ENCODE assay signal across 9 mouse cellular contexts in genomic region chr5:133310979-133311890, GRCm38 (mm10).
DNase-seq lines count a peak whose midpoint lies in the region; ATAC-seq and TF ChIP-seq lines count a peak whose summit lies in the region.
"Had no signal": no experiment of that assay in that cellular context is flagged by ENCODE, and none has a peak within 500 bp of the region (broad histone marks: within the 10 kb centered on the region; RNA-seq: fewer than 3 reads in every experiment).

No protein-coding gene starts in this region.

- DNase-seq in cerebellum, adult 11-12 months, result peak; percentile 22
- peak; percentile 37 to 57 for DNase-seq in frontal cortex, postnatal 10 days (ENCODE audit: low spot score in 2 of 2)
- DNase-seq in limb, embryonic 10.5 days (ENCODE audit: low spot score), result peak; percentile 52
- DNase-seq in right cerebral cortex, postnatal 14 days, result peak; percentile 34
- DNase-seq in ovary, postnatal 36 days (ENCODE audit: low spot score), result no peak
- DNase-seq in adrenal gland, postnatal 10 days, result no peak
- no peak for DNase-seq in lung, adult 2 months
- DNase-seq: thymus, adult 18-20 months had no signal

- 49% methylated on average over 6 of the region's 6 CpGs for WGBS in limb, embryonic 10.5 days
- WGBS in lung, adult 2 months, result 72% methylated on average over 6 of the region's 6 CpGs

- H3K4me3 ChIP-seq in limb, embryonic 10.5 days, result no peak overlapping the region
- H3K4me3 ChIP-seq in lung, adult 2 months (replicated peaks; ENCODE audit: extremely low read depth, low read depth, low read length), result no peak overlapping the region

- no peak for TF ChIP-seq POLR2A in lung, adult 2 months (IDR thresholded peaks at IDR 0.05; ENCODE audit: borderline replicate concordance, extremely low read depth, low read depth, low read length)

- no peaks in the 10 kb centered on the region for H3K36me3 ChIP-seq in limb, embryonic 10.5 days

- H3K27ac ChIP-seq in limb, embryonic 10.5 days, result peak overlapping the region; percentile 42; the same call in 1 of the 2 replicates

- no peak for TF ChIP-seq CTCF in lung, adult 2 months (IDR thresholded peaks at IDR 0.05; ENCODE audit: insufficient read depth, low read length)

- H3K27me3 ChIP-seq in limb, embryonic 10.5 days (ENCODE audit: low read depth, poor library complexity, severe bottlenecking), result no peaks in the 10 kb centered on the region

- peaks cover 15% of the 10 kb centered on the region for H3K4me1 ChIP-seq in limb, embryonic 10.5 days
- H3K4me1 ChIP-seq in lung, adult 2 months (ENCODE audit: control insufficient read depth, insufficient read depth, low read length), result no peaks in the 10 kb centered on the region

- H3K9me3 ChIP-seq in limb, embryonic 10.5 days (replicated peaks), result no peaks in the 10 kb centered on the region

- no peak for ATAC-seq in cerebellum, adult (ENCODE audit: insufficient number of reproducible peaks, low FRiP score, low TSS enrichment)

Comparison
In these comparisons a context has a peak if more than half of its experiments do, and no peak if none do; other contexts are left out.
1. DNase-seq: peak in cerebellum, adult 11-12 months (single experiment), frontal cortex, postnatal 10 days (2 of 2), limb, embryonic 10.5 days (single experiment) and right cerebral cortex, postnatal 14 days (single experiment); none in ovary, postnatal 36 days (single experiment), adrenal gland, postnatal 10 days (single experiment) and lung, adult 2 months (single experiment).